Mouse (Mus musculus) E14TG2a.4 (cell line): ENCODE measurements around the gene Rapgef1.

ENCODE experiments used
- CTCF ChIP-seq: conservative IDR thresholded peaks from 2 replicates; pipeline ENCODE4 v1.5.1; 2014; ENCODE audit warnings: low read length
- NANOG ChIP-seq: IDR thresholded peaks from 2 replicates; pipeline ENCODE4 v1.6.1; 2014; ENCODE audit warnings: borderline replicate concordance, low read length, mixed read lengths
- POU5F1 ChIP-seq: IDR thresholded peaks from 2 replicates; pipeline ENCODE4 v1.6.1; 2014; ENCODE audit warnings: low read length, borderline replicate concordance

DNA sequence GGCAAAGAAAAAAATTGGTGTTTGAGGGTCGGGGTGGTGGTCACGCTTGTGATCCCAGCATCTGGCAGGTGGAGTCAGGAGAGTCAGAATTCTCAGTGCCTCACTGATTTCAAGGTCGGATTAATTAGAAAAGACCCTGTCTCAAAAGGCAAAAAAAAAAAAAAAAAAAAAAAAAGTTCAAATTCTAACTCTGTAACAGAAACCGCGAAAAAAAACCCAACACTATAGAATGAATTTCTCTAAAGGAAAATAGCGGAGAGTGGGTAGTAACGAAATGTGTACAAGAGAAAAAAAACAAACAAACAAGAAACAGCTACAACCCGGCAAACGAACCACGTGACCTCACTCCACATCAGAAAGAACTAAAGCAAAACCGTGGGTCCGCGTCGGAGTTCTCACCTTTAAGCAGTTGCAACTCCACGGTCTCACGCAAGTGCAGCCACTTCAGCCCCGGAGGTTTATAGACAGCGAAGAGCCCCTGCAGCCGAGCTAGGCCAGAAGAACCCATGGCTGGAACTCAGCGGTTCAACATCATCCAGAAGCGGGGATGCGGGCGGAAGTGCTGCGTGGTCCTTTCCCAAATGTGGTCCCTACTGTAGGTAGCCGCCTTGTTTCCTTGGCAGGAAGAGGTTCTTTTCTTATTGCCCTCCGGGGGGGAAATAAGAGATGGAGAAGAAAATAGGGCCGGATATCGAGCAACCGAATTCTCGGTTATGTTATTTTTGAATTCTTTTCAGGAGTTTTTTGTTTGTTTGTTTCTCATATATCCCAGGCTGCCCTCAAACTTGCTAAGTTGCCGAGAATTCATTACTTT is 167.8 kb downstream of the Rapgef1 start, which contains the start of gene Coq4:
- TF ChIP-seq CTCF, result no peak
- TF ChIP-seq POU5F1, result no peak
- TF ChIP-seq NANOG, result no peak
